Mouse (Mus musculus) heart, embryonic 14.5 days (tissue): Measurements from ENCODE around the gene 1110017D15Rik. TPM values are rescaled to one million over a fixed set of nuclear protein-coding genes. Genes with fewer than 3 reads are reported as not detected.
A peak's percentile ranks its signal among the peaks of the same experiment; 100 is the strongest.

ENCODE experiments used
- ATAC-seq: fragments of 200-750 bp; cut with Nextera tagmentation; 2 replicates; pipeline ENCODE4 v1.8.0; 2017; ENCODE audit warnings: low read depth, moderate TSS enrichment; ENCODE audit not compliant: insufficient number of reproducible peaks, insufficient read depth, low FRiP score
- H3K27ac ChIP-seq, 2 experiments: fragments of 200-500 bp in 1 of 2; fragments of 300-500 bp in 1 of 2; sonication (generic) in 1 of 2; replicated peaks in 1 of 2; 2 replicates each; pipeline ENCODE4 v1.5.1; 2012 to 2014; ENCODE audit warnings: low read depth in 2 of 2, low read length in 2 of 2, control low read depth in 1 of 2, mild to moderate bottlenecking in 1 of 2, mixed read lengths in 1 of 2; ENCODE audit not compliant: control insufficient read depth in 1 of 2, insufficient read depth in 1 of 2
- H3K27me3 ChIP-seq: fragments of 300-500 bp; sonication (generic); 2 replicates; pipeline ENCODE4 v1.6.1; 2014; ENCODE audit warnings: mild to moderate bottlenecking, low read length, control low read depth; ENCODE audit not compliant: control insufficient read depth, insufficient read depth
- H3K36me3 ChIP-seq: fragments of 300-500 bp; sonication (generic); 2 replicates; pipeline ENCODE4 v1.6.1; 2014; ENCODE audit warnings: mild to moderate bottlenecking, control low read depth, low read length, mixed read lengths; ENCODE audit not compliant: control insufficient read depth, insufficient read depth
- H3K4me1 ChIP-seq, 2 experiments: fragments of 200-500 bp in 1 of 2; fragments of 300-500 bp in 1 of 2; sonication (generic) in 1 of 2; 2 replicates each; pipeline ENCODE4 v1.6.1; 2012 to 2014; ENCODE audit warnings: low read length in 2 of 2, control low read depth in 1 of 2, mixed read lengths in 1 of 2; ENCODE audit not compliant: control insufficient read depth in 2 of 2, insufficient read depth in 2 of 2
- H3K4me2 ChIP-seq: fragments of 300-500 bp; sonication (generic); 2 replicates; pipeline ENCODE4 v1.6.1; 2014; ENCODE audit warnings: mild to moderate bottlenecking, low read length
- H3K4me3 ChIP-seq, 2 experiments: fragments of 200-500 bp in 1 of 2; fragments of 300-500 bp in 1 of 2; sonication (generic) in 1 of 2; 2 replicates each; pipeline ENCODE4 v1.5.1; 2012 to 2014; ENCODE audit warnings: low read length in 2 of 2, mild to moderate bottlenecking in 2 of 2, control low read depth in 1 of 2, low read depth in 1 of 2, moderate library complexity in 1 of 2; ENCODE audit not compliant: control insufficient read depth in 1 of 2, insufficient read depth in 1 of 2
- H3K9ac ChIP-seq: fragments of 300-500 bp; sonication (generic); 2 replicates; pipeline ENCODE4 v1.6.1; 2014; ENCODE audit warnings: mild to moderate bottlenecking, low read length
- H3K9me3 ChIP-seq: fragments of 300-500 bp; sonication (generic); 2 replicates; pipeline ENCODE4 v1.6.1; 2016; ENCODE audit warnings: low read length, control low read depth; ENCODE audit not compliant: control insufficient read depth
- WGBS: fragments of 180-500 bp; shearing (Covaris S2); extraction: QIAGEN DNeasy Blood & Tissue Kit; methylation state at CpG from one replicate; pipeline ENCODE4 v1.1.7; 2014; 5-methylcytosine and 5-hydroxymethylcytosine counted together
- polyA plus RNA-seq: library from polyadenylated mRNA; unstranded; fragments of >200 nt; fragmentation: Nextera tagmentation; extraction: Ambion mirVana; gene quantifications from 2 replicates; pipeline ENCODE4 v1.2.1, GENCODE M21; 2014

1110017D15Rik gene
- polyA plus RNA-seq, 1 experiment from 2014 or later, result 0.30 TPM

DNA sequence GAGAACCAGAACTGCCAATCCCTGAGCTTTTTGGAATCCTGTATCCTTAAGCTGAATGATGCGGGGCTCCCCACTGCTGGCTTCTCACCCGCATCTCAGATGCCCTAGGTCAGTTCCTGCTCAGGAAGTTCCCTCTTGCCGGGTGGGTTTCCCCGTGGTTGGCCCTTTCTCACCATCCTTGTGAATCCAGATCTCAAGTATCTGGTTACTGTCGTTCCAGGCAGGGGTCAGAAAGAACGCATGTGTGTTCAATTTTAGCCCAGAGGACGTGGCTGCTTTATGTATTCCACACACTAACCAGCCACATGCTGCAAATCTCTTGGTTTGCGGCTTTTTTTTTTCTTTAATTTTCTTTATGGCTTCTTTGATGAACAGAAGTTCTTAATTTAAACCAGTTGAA, 3.4 kb downstream of the 1110017D15Rik start:
- no peak for ATAC-seq
- whole genome bisulfite sequencing, result 16% methylated on average over 8 of the region's 8 CpGs
- Histone ChIP-seq H3K4me3 (no peak overlapping the region), H3K9me3 (no peaks in the 10 kb centered on the region), H3K36me3 (no peaks in the 10 kb centered on the region), H3K27me3 (peaks cover 32% of the 10 kb centered on the region), H3K4me1 (no peaks in the 10 kb centered on the region), H3K9ac (no peak overlapping the region), H3K27ac (no peak overlapping the region), H3K4me2 (no peak overlapping the region)

GRCm38 (mm10) chr4:41513309-41513708, 3.8 kb downstream of the 1110017D15Rik start:
- whole genome bisulfite sequencing, result 40% methylated on average over 4 of the region's 4 CpGs
- Histone ChIP-seq H3K4me2 (no peak overlapping the region), H3K27me3 (peaks cover 36% of the 10 kb centered on the region)

GRCm38 (mm10) chr4:41507998-41508397, 9.1 kb downstream of the 1110017D15Rik start:
- H3K4me1 ChIP-seq, result peaks cover 6 to 10% of the 10 kb centered on the region in 2 experiments; a peak in 3 of 4 replicates
- H3K9me3 ChIP-seq, result no peaks in the 10 kb centered on the region
- ATAC-seq, result no peak
- WGBS, result 39% methylated on average over 7 of the region's 7 CpGs
- H3K4me3 ChIP-seq, result no peak overlapping the region
- H3K27me3 ChIP-seq, result peaks cover 33% of the 10 kb centered on the region
- no peak overlapping the region for H3K9ac ChIP-seq
- no peaks in the 10 kb centered on the region for H3K36me3 ChIP-seq
- peak overlapping the region; percentile 97; the same call in 1 of the 2 replicates for H3K4me2 ChIP-seq
- H3K27ac ChIP-seq, result no peak overlapping the region

More at GRCm38 (mm10) chr4:41513309-41513708, 3.8 kb downstream of the 1110017D15Rik start:
- H3K9ac ChIP-seq, result no peak overlapping the region
- no peak overlapping the region for H3K4me3 ChIP-seq
- H3K9me3 ChIP-seq, result no peaks in the 10 kb centered on the region
- no peak for ATAC-seq
- H3K4me1 ChIP-seq, result no peaks in the 10 kb centered on the region
- H3K27ac ChIP-seq, result no peak overlapping the region
- H3K36me3 ChIP-seq, result no peaks in the 10 kb centered on the region

DNA sequence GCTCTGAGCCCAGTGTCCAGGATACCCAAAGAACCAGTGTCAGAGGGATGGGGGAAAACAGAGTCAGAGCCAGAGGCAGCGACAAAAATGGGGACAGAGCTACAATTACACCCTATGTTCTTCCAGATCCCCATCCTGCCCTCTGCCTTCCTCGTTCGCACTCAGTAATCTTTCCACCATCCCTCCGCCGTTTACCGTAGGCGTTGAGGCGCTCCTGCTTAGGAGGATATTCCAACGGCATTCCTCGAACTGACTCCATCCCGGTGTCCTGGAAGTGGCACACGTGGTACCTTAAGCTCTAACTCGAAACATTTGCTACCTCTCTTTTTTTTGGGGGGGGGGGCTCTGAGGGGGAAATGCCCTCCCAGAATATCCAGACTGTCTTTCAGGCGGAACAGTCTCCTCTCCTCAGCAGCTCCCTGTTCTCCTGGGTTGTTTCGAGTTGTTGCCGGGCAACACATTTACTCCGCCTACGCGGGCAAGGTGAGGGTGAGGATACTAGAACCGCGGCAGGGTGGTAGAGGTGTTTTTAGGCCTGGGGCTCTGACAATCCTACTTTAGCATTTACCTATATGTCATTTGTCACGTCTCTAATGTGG, 9.7 kb downstream of the 1110017D15Rik start:
- Histone ChIP-seq H3K27me3 (peaks cover 34% of the 10 kb centered on the region), H3K36me3 (no peaks in the 10 kb centered on the region), H3K4me1 (peaks cover 9 to 14% of the 10 kb centered on the region in 2 experiments), H3K4me2 (peak overlapping the region; percentile 97), H3K4me3 (peak overlapping the region; percentile 52 to 67), H3K9me3 (no peaks in the 10 kb centered on the region), H3K27ac (no peak overlapping the region), H3K9ac (peak overlapping the region; percentile 69)
- ATAC-seq, result no peak
- 3% methylated on average over 22 of the region's 22 CpGs for WGBS

DNA sequence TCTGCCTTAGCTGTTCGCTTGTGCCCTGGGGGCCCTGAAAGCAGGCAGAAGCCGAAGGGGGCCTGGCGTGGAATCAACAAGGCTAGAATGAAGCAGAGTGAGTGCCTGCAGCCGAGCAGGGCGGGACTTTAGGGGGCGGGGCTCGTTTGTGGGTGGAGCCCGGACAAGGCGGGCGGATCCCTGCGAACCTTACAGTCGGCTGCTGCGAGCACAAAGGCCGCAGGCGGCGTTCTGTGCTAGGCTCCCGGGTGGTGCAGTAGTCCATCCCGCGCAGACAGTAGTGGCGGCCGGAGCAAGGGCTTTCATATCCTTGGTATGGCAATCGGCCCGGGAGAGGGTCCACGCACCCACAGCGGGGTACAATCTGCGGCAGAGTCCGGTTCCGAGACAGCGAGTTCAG, 10.2 kb downstream of the 1110017D15Rik start:
- H3K4me3 ChIP-seq, result peak overlapping the region; percentile 52 to 67
- H3K9me3 ChIP-seq, result no peaks in the 10 kb centered on the region
- WGBS, result under 1% methylated on average over 29 of the region's 29 CpGs
- peaks cover 13 to 18% of the 10 kb centered on the region in 2 experiments for H3K4me1 ChIP-seq
- no peak overlapping the region for H3K27ac ChIP-seq
- no peaks in the 10 kb centered on the region for H3K36me3 ChIP-seq
- H3K4me2 ChIP-seq, result peak overlapping the region; percentile 97
- peaks cover 38% of the 10 kb centered on the region for H3K27me3 ChIP-seq
- ATAC-seq, result peak; percentile 65
- peak overlapping the region; percentile 69 for H3K9ac ChIP-seq

- Histone ChIP-seq H3K36me3 (no peaks in the 10 kb centered on the region), H3K27ac (no peak overlapping the region), H3K4me3 (peak overlapping the region in 1 of 2 experiments; percentile 52; a peak in 2 of 4 replicates), H3K4me2 (peak overlapping the region; percentile 97), H3K9ac (peak overlapping the region; percentile 69; the same call in 1 of the 2 replicates), H3K4me1 (peaks cover 13 to 18% of the 10 kb centered on the region in 2 experiments), H3K9me3 (no peaks in the 10 kb centered on the region), H3K27me3 (peaks cover 38% of the 10 kb centered on the region)
- WGBS, result 12% methylated on average over 13 of the region's 13 CpGs
- ATAC-seq, result no peak
Observed at GRCm38 (mm10) chr4:41506156-41506555, 11.0 kb downstream of the 1110017D15Rik start.

DNA sequence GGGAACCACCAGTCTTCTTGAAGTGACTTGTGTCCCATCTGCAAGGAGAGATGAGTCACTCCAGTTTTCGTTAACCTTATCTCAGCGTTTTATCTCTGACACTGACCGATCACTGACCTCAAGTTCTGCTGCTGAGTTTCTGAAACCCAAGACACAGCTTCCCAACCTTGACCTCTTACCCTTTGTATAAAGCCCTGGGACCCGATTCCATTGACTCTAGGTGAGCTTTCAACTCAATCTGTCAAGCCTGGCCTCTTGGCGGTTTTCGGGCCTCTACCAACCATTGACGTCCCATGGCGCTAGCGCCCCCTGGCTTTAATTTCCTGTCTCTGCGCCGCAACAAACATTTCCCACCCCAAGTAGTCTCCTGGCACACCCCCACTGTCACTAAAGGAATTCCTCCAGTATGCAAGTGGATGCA, 12.0 kb downstream of the 1110017D15Rik start:
- Histone ChIP-seq H3K27me3 (peaks cover 43% of the 10 kb centered on the region), H3K9me3 (no peaks in the 10 kb centered on the region), H3K9ac (no peak overlapping the region), H3K4me2 (no peak overlapping the region), H3K4me1 (peaks cover 13 to 18% of the 10 kb centered on the region in 2 experiments), H3K36me3 (no peaks in the 10 kb centered on the region), H3K27ac (no peak overlapping the region), H3K4me3 (no peak overlapping the region)
- WGBS, result 52% methylated on average over 11 of the region's 11 CpGs
- ATAC-seq, result no peak

GRCm38 (mm10) chr4:41504325-41504724, 12.8 kb downstream of the 1110017D15Rik start:
- Histone ChIP-seq H3K4me3 (no peak overlapping the region), H3K4me2 (no peak overlapping the region), H3K27me3 (peaks cover 43% of the 10 kb centered on the region), H3K4me1 (peaks cover 13 to 18% of the 10 kb centered on the region in 2 experiments), H3K27ac (no peak overlapping the region), H3K9ac (no peak overlapping the region), H3K9me3 (no peaks in the 10 kb centered on the region), H3K36me3 (no peaks in the 10 kb centered on the region)
- ATAC-seq, result no peak
- 77% methylated on average over 5 of the region's 5 CpGs for WGBS
